Mouse (Mus musculus) urinary bladder, postnatal 14 days (tissue): Measurements from ENCODE around the gene D6Wsu163e.

Experiments
- DNase-seq: peaks from one replicate; pipeline ENCODE4 v3.0.0; 2021; ENCODE audit warnings: low spot score

Gene D6Wsu163e

DNA sequence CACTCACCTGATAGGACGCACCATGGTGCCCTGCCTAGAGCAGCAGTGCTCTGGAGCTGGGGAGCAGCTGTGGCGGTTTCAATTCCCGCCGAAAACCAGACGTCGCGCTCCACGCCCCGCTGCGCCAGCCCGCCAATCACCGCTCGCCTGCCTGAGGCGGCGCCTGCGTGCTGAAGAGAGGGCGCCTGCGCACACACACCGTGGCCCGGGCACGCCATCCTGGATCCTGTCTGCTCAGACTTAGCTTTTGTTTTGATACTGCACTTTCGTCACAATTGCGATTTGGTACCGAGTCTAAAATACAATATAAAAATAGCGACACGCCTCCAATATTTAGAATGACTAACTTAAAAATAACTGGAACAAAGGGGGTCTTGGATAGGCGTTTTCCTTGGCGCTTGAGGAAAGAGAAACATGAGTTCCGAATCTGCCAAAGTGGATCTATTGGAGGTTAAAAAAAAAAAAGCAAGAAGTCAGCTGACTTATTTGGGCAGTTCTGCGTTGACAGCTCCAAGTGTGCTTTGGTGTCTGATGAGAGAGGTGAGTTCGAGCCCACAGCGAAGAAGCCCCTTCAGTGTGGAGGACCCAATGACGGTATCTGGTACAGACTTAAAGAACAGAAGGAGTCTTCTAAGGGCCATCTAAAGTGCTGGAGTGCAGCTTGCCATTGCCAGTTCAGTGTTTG, at the start of gene D6Wsu163e, which contains the start of gene Rad51ap1:
Gene D6Wsu163e, plus strand, starts transcription at position 476 of the 685 bp plus-strand sequence.
Gene Rad51ap1, minus strand, starts transcription at position 101 of the 685 bp plus-strand sequence.
- peak; percentile 94 for DNase-seq

DNA sequence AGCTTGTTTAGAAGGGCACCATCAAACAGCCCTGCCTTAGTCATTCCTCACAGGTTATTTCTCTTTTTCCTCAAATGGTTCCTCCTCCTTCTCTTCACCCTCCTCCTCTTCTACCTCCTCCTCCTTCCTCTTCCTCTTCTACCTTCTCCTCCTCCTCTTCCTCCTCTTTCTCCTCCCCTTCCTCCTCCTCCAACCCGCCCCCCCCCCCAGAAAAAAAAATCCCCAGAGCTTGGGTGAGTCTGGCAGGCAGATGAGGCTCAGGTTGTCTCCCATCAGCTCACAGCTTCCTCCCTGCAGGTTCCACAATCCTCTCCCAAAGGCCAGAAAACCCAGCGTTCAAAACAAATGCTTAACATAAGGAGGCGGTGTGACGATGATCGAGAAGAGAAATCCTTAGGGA, 32.4 kb upstream of the D6Wsu163e start:
- DNase-seq: no peak

DNA sequence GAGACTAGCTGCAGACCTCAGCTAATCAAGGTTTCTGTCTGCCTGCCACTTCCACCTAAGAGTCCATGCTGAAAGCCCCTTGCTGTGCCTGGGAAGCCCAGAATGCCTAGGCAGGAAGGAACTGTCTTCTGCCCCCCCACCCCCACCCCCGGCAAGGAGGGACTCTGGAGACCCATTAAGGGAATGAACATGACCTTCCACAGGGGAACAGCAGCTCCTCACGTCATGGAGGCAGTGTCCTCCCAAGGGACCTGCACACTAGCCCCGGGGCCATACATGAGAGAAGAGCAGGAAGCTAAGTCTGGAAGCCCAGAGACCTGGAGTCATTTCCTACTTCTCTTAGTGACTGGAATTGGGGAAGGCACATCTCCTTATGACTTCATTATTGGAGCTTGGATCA, 31.9 kb upstream of the D6Wsu163e start:
- no peak for DNase-seq

- no peak for DNase-seq
Measured at GRCm38 (mm10) chr6:126910727-126911126, 29.0 kb upstream of the D6Wsu163e start.

DNA sequence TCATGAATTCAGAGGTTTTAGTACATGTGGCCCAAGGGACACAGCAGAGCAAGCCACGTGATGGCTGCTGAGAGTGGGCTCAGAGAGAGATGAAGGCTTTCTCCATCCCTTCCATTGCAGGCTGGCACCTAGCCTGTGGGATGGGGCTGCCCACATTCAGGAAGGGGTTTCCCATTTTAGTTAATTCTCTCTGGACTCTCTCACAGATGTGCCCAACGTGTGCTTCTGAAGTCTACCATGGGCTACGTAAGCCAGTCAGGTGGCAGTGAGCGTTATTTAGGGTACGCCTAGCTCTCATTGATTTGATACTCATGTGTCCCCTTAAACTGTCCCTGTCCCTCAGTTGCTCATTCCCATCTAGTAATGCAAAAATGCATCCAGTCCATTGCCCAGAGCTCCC, 24.8 kb upstream of the D6Wsu163e start:
- no peak for DNase-seq

DNA sequence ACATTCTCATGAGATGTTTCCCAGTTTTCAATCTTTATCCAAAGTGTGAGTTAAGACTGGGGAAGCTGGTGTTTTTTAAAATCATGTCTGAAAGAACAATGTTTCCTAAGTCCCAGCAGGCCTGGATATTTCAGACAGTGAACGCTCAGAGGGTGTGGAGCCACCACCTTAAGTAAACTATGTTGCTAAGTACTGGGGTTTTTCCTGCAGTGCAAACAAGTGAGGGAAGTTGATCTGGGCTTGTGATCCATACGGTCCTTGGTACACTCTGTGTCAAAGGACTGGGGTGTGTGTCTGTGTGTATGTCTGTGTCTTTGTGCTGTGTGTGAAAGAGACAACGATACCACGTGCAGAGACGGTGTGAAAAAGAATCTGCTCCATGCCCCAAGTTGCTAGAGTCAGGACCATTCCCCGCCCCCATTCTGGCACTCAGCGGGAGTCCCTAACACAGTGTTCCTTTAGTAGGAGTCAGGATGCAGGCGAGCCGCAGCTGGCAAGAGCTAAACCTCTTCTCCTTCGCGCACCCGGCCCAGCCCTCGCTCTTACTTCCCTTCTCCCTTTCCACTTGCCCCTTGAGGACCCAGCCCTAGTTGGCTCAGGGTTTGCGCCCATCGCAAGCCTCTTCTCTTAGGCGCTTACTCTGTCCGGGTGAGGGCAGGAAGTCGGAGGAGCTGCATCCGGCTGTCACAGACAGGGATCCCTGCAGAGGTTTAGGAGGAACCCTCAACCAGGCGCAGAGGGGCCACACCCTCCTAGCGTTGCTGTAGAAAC, 18.5 kb upstream of the D6Wsu163e start, which contains the start of gene Dyrk4:
Gene Dyrk4, minus strand, starts transcription at position 729 of the 771 bp plus-strand sequence.
- peak; percentile 38 for DNase-seq

DNA sequence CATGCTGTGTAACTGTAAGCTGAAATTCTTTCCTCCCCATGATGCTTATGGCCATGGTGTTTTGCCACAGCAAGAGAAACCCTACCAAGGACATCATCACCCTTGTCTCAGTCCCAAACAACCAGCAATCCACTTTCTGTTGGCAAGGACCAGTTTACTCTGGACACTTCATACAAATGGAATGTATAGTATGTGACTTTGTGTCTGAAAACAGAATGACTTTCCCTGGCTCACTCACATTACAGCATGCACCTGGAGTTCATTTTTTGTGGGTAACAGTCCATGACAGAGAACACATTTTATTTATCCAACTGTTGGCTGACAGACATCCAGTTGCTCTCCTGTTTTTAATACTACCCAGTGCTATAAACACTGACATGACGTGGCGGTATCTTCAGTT, 6.9 kb upstream of the D6Wsu163e start:
- no peak for DNase-seq

DNA sequence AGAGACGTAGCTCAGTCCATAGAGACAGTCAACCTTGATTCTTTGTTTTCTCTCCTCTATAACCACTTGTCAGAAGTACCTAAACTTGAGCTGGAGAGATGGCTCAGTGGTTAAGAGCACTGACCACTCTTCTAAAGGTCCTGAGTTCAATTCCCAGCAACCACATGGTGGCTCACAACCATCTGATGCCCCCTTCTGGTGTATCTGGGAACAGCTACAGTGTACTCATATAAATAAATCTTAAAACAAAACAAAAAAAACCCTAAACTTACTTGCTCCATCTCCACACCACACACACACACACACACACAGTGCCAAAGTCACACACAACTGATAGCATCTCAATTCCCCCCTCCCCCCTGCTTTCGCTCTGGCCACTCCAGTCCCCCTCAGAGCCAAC, 1.7 kb upstream of the D6Wsu163e start:
- no peak for DNase-seq

- DNase-seq: no peak
Measured at GRCm38 (mm10) chr6:126938853-126939486, 792 bp upstream of the D6Wsu163e start.

GRCm38 (mm10) chr6:126940451-126940850, 689 bp downstream of the D6Wsu163e start:
- DNase-seq: no peak

DNA sequence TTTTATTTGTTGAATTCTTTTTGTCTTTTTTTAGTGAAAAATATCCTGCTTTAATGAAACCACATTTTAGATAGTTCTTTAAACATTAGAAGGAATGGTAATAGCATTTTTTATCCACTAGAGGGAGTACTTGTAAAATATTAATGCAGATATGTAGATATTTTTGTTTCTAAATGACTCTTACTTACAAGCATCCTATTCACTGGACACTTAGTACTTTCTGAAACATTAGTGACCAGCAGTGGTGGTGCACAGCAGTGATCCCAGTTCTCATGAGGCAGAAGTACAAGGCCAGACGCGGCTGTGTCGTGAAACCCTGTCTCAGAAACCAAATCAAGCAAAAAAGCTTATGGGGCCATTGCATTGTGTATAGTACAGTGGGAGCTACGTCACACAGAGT, 8.6 kb downstream of the D6Wsu163e start:
- no peak for DNase-seq

DNA sequence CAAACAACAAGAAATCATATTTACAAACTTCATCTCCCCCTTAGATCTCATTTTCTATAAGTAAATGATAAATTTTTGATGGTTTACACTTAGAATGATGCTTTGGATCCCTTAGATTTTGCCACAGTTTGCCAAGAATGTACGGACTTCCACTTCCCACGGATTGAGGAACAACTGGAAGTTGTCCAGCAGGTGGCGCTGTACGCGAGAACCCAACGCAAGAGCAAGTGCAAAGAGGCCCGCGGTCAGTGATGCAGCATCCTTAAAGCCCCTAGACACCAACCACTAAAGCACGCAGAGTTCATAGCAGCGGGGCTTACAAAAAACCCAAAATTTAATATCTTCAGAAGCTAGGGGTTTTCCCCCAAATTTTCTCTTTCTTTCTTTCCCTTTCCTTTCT, 16.0 kb downstream of the D6Wsu163e start:
- peak; percentile 79 for DNase-seq

GRCm38 (mm10) chr6:126961371-126962018, 21.7 kb downstream of the D6Wsu163e start:
- DNase-seq: no peak

DNA sequence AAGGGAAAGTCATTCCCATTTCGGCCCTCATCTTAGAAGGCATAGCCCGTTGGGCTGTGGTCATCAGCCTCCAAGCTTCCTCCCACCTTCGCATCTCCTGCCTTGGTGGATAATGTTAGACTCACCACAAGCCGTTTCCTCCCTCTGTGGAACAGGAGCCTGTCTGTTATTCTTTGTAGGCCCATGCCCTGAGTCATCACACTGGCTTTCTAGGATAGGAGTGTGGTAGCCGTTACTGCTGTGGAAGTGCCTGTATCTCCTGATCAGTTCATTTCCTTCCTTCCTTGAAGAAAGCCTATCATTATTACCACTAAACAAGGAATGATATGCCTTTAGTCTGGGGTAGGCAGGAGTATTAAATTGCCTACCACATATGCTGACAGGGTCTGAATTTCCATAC, 22.9 kb downstream of the D6Wsu163e start:
- no peak for DNase-seq

DNA sequence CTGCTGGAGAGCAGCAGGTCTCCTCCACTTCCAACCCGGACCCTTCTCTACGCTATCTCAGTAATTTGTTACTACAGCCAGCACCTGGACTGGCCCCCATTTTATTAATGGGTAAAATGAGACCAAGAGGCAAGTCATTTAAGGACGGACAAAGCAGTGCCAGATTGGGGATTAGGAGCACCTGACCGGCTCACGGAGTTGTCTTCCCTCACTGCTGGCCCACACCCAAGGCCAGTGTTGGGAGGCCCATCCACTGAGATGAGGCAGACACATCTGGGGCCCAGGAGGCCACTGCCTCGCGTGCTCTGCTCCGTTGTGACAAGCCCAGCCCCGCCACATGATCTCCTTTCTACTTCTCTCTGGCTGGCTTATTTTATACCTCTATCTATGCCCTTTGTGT, 23.7 kb downstream of the D6Wsu163e start:
- no peak for DNase-seq

GRCm38 (mm10) chr6:126966241-126967026, 26.7 kb downstream of the D6Wsu163e start:
- DNase-seq: no peak

DNA sequence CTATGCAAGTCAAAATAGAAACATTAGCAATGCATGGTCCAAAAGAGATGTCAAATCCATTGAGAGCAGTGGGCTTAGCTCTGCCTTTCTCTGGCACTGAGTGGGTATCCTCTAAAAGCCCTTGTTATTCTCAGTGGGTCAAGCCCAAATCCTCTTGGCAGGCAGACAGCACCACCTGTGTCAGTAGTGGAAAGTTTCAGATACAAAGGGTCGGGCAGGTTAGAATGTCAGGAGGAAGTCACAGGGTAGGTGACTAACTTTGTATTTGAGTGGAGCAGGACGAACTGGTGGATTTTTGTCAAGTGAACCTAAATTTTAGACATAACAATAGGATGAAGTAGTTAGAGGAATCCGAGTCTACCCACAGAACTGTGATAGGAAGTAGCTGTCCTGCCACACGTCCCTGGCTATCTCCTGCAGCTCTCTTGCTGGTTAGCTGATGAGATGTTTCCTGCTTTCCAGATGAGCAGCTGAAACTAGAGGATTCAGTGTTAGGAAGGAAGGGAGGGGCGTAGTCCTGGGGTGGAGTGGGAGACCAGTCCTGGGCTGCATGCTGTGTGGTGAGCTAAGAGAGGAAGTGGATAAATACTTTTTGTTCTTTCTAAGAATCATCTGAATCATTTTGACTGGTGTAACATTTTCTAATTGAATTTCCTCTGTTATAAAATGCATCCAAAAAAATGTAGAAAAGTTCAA, 41.9 kb downstream of the D6Wsu163e start:
- DNase-seq: no peak

GRCm38 (mm10) chr6:126993676-126994075, 53.9 kb downstream of the D6Wsu163e start:
- DNase-seq: no peak

DNA sequence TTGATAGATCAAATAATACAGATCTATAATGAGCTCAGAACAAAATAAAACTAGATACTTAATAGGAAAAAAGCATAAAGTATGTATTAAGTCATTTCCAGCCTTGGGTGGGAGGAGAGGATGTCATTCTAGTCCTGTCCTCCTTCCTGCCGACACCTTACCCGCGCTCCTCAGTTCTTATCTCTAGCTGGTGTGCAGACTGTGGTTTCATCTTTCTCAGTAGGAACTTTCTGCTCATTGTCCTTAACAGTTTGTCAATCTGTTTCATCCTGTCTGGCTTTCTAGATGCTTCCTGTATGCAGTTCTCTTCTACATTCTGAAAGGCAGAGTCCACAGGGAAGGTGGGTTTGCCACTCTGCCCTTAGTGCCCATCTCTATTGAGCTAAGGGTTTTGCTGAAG, 55.7 kb downstream of the D6Wsu163e start:
- DNase-seq: no peak

- no peak for DNase-seq
Measured at GRCm38 (mm10) chr6:126996399-126996798, 56.6 kb downstream of the D6Wsu163e start.

- no peak for DNase-seq
Measured at GRCm38 (mm10) chr6:127005646-127006045, 65.9 kb downstream of the D6Wsu163e start.
